Mouse (Mus musculus) CD4-positive, CD25-positive, alpha-beta regulatory T cell (primary cell): ENCODE measurements around the gene Ppp2r5b. TPM values are rescaled to one million over a fixed set of nuclear protein-coding genes. Genes with fewer than 3 reads are reported as not detected.

Experiments
- polyA plus RNA-seq: library from polyadenylated mRNA; unstranded; fragments of 100-300 nt; shearing (Covaris generic); gene quantifications from one replicate; pipeline ENCODE4 v1.2.1, GENCODE M21; 2017

The Ppp2r5b gene
- polyA plus RNA-seq, result 20.2 TPM

GRCm38 (mm10) chr19:6235084-6236052 is at the start of gene Ppp2r5b:
Ppp2r5b (minus strand) TSS chr19:6235872.

GRCm38 (mm10) chr19:6276426-6277421 is 41.1 kb upstream of the Ppp2r5b start, which contains the start of gene Ehd1:
Ehd1 (plus strand) TSS chr19:6276725.

GRCm38 (mm10) chr19:6241274-6242107 is 5.8 kb upstream of the Ppp2r5b start, which contains the start of gene Atg2a:
Atg2a (plus strand) TSS chr19:6241668.

GRCm38 (mm10) chr19:6226135-6226534 is 9.5 kb downstream of the Ppp2r5b start, which contains the start of gene Gpha2:
Gpha2 (plus strand) TSS chr19:6226380.

GRCm38 (mm10) chr19:6184131-6184530 is 51.5 kb downstream of the Ppp2r5b start, which contains the start of gene Majin:
Majin (plus strand) TSS chr19:6184388.

Other genes starting within 250 kb of the Ppp2r5b start
- 0.10 TPM for gene Slc22a20, start 249.7 kb downstream of the Ppp2r5b start, polyA plus RNA-seq
- gene Capn1, start 220.0 kb downstream of the Ppp2r5b start, polyA plus RNA-seq, result 76.6 TPM
- 49.6 TPM for gene Syvn1, start 189.3 kb downstream of the Ppp2r5b start, polyA plus RNA-seq
- gene Mrpl49, start 178.1 kb downstream of the Ppp2r5b start, polyA plus RNA-seq, result 43.3 TPM
- gene Fau, start 178.0 kb downstream of the Ppp2r5b start, polyA plus RNA-seq, result 794 TPM
- gene Znhit2, start 174.7 kb downstream of the Ppp2r5b start, polyA plus RNA-seq, result 35.9 TPM
- gene Tm7sf2, start 167.5 kb downstream of the Ppp2r5b start, polyA plus RNA-seq, result 15.1 TPM
- gene Vps51, start 158.6 kb downstream of the Ppp2r5b start, polyA plus RNA-seq, result 93.4 TPM
- not detected for gene Tmem262, start 155.8 kb downstream of the Ppp2r5b start, polyA plus RNA-seq
- gene Gm28374, start 153.6 kb downstream of the Ppp2r5b start, polyA plus RNA-seq, result 0.61 TPM
- 52.7 TPM for gene Zfpl1, start 150.9 kb downstream of the Ppp2r5b start, polyA plus RNA-seq
- 2.2 TPM for gene Cdca5, start 150.9 kb downstream of the Ppp2r5b start, polyA plus RNA-seq
- not detected for gene AC131692.1, start 141.5 kb downstream of the Ppp2r5b start, polyA plus RNA-seq
- gene Naaladl1, start 130.1 kb downstream of the Ppp2r5b start, polyA plus RNA-seq, result 0.20 TPM
- 22.7 TPM for gene Sac3d1, start 117.2 kb downstream of the Ppp2r5b start, polyA plus RNA-seq
- 36.9 TPM for gene Snx15, start 107.6 kb downstream of the Ppp2r5b start, polyA plus RNA-seq
- gene Batf2, start 94.9 kb downstream of the Ppp2r5b start, polyA plus RNA-seq, result not detected
- gene Arl2, start 94.3 kb downstream of the Ppp2r5b start, polyA plus RNA-seq, result 20.8 TPM
- 0.16 TPM for gene Majin, start 51.5 kb downstream of the Ppp2r5b start, polyA plus RNA-seq
- gene Gpha2, start 9.5 kb downstream of the Ppp2r5b start, polyA plus RNA-seq, result 0.30 TPM
- gene Atg2a, start 5.8 kb upstream of the Ppp2r5b start, polyA plus RNA-seq, result 35.8 TPM
- 22.2 TPM for gene Ehd1, start 40.9 kb upstream of the Ppp2r5b start, polyA plus RNA-seq
- 0.35 TPM for gene Cdc42bpg, start 70.6 kb upstream of the Ppp2r5b start, polyA plus RNA-seq
- 62.9 TPM for gene Men1, start 99.1 kb upstream of the Ppp2r5b start, polyA plus RNA-seq
- gene Map4k2, start 105.3 kb upstream of the Ppp2r5b start, polyA plus RNA-seq, result 205 TPM
- 281 TPM for gene Sf1, start 127.8 kb upstream of the Ppp2r5b start, polyA plus RNA-seq
- gene Pygm, start 148.5 kb upstream of the Ppp2r5b start, polyA plus RNA-seq, result 8.5 TPM
- gene Rasgrp2, start 163.5 kb upstream of the Ppp2r5b start, polyA plus RNA-seq, result 244 TPM
- 0.13 TPM for gene Nrxn2, start 182.9 kb upstream of the Ppp2r5b start, polyA plus RNA-seq